Mouse (Mus musculus) thymus, postnatal 10 days (tissue): Measurements from ENCODE around the gene Fcgr1.
A peak's percentile ranks its signal among the peaks of the same experiment; 100 is the strongest.
"Not testable (repeated sequence)": the region's sequence is repeated elsewhere in the genome, so short reads cannot be mapped to it uniquely, and the experiment has no call there.

Experiments used
- DNase-seq, 2 experiments: peaks; one replicate each; pipeline ENCODE4 v3.0.0; 2021; ENCODE audit warnings: low spot score in 2 of 2

The Fcgr1 gene

DNA sequence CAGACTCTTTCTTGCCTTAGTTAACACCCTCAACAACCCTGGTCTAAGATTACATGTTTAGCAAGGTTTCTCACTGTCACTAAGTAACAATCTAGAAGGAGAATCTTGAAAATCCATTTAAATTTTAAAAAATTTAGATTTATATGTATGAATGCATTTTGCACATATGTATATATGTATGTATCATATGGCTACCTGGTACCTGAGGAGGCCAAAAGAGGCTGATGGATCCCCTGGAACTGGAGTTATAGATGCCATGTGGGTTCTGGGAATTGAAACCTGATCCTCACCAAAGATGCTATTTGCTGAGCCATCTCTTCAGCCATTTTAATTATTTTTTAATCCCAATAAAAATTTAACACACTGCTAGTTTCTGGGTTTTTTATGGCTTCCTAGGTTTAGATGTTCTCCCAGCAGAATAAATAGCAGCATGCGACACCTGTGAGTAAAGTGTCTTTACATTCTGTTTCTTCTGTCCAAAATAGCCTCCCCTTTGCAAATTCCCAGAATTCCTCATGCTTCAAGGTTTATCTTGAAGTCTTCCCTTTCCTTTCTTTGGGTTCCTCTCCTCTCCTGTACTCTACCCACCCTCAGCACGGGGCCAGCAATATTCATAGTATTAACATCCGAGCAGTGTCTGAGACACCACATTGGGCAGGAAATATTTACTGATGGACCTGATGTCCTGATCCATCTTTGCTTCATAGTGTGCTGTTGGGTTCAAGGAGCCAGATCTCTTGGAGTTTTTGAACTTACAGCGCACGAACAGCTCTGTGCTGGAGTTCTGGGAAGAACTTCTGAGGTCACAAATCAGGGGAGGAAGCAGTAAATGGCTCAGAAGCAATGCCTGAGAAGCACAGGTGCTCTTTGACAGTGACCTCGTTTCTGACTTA, 45.4 kb downstream of the Fcgr1 start:
- no peak for DNase-seq

DNA sequence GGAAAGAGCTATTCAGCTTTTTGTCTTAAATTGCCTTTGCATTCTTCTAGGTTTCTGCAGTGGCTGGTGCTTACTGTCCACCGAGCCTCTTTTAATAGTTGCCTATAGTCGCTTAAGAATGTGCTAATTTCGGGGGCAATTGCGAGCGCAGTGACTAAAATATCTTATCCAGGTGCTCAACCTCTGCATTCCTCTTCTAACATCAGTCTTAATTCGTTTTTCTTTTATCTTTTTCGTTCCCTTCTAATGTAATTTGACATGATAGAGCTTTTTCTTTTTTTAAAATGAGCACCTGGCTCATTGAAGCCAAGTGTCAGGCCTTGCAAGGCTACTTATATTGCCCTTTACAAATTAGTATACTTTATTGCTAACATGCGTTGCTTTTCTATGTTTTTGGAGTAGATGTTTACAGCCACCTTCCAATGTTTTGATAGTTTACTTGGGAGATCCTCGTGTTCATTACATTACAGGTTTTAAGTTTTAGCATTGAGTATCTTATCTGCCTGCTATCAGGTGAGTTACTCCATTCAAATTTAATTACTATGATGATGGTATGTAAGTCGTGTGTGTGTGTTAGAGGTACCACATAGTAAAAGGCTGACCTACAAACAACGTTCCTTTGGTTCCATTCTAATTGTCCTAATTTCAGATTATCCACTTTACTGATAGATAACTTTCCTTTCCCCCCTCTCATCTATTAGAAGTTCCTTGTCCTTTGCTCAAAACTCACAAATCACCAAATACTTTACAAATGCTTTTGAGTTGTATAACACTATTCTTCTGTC, 46.2 kb downstream of the Fcgr1 start:
- no peak for DNase-seq

GRCm38 (mm10) chr3:96246427-96246856, 47.3 kb downstream of the Fcgr1 start, which contains the start of gene Hist2h3c1:
Gene Hist2h3c1, plus strand, starts transcription at chr3:96246685.
- not testable (repeated sequence) for DNase-seq

DNA sequence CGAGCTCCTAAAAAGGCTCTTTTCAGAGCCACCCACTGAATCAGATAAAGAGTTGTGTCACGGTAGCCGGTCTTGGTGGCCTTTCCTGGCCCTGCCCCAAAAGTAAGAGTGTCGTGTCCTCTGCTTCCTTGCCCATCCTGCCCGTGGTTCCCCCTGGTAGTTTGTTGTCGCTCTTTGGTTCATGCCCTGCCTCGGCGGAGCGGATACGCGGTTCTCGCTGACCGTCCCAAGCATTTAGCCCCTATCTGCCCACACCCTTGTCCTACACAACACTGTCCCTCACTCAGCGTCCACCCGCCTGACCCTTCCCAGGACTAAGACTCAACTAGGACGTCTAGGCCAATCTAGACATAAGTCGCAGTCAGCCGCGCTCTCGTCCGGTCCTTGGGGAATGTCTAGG, 47.8 kb downstream of the Fcgr1 start:
- DNase-seq = not testable (repeated sequence)

GRCm38 (mm10) chr3:96245003-96245886, 48.5 kb downstream of the Fcgr1 start, which contains the start of gene Hist2h2aa1:
Gene Hist2h2aa1, plus strand, starts transcription at chr3:96245497.
- DNase-seq = peak; percentile 78 to 82

DNA sequence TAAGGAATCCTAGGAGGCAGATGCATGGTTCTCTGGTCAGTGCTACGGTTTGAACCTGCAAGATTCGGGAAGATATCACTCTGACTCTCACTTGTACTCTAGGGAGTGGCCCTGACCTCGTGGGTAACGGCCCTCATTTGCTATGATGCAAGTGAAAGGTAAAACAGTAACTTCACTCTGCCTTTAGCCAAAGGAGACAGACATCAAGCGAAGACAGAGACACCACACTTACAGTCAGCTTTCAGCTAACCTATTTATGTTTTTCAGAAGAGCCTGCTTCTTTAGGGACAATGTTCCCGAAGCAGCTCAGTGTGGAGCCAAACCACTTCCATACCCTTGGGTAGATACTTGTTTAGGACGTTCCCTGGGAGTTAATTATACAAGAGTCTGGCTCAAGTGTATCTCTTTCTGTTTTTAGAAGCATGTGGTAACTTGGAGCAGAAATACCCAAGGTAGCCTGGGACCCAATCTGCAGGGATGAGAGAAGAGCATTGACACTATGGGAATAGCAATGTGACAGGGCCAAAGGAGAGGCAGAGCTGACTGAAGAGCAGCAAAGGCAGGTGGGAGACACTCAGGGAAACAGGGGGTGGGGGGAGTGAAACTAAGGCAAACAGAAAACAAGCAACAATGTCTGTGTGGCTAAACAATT, 49.7 kb downstream of the Fcgr1 start:
- DNase-seq = no peak

DNA sequence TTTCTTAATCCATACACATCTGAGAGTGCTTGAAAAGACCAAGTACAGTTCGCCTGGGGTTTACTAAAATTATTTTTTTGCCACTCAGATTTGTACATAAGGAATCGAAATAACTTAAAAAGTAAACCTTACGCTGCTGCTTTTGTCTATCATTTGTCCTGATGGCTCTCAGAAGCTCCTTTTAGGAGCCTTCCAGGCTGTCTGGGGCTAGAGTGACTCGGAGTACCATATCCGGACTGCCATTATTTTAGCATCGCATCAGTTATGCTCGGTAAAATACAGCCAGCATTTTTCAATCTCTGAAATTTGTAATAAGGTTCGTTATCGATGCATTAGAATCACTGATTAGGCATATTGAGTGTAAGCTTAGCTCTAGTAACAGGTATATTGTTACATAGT, 53.0 kb downstream of the Fcgr1 start:
- no peak for DNase-seq

- peak; percentile 92 to 95 for DNase-seq
Measured at GRCm38 (mm10) chr3:96239949-96240798, 53.6 kb downstream of the Fcgr1 start, which contains the start of gene Hist2h2aa2. Gene Hist2h2aa2, minus strand, starts transcription at chr3:96240276.

- DNase-seq = peak in 1 of 2 experiments; percentile 27
Measured at GRCm38 (mm10) chr3:96238954-96239793, 54.6 kb downstream of the Fcgr1 start, which contains the start of gene Hist2h3c2. Gene Hist2h3c2, minus strand, starts transcription at chr3:96239127.

DNA sequence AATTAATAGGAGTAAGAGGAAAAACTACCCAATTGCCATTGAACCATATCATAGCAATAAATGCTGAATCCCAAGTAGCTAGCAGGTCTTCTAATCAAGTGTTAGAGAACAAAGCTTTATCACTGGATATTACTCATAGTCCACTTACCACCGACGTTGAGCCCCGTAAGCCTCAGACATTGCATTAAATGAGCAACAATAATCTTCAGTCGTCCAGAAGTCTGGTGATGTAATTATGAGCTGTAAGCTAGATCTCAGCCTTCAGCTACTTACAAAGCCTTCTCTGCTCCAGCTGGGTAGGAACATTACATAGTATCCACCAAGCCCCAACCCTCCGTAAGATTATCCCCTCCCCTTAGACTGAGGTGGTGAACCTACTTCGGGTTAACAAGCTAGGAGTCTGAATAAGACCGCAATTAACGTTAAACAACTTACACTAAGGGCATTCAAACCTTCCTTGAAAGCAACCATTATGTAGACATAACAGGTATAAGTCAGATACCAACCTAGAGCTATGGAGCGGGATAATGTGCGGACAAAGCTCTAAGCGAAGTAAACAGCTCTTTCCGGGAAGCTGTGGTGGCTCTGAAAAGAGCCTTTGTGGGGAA, 55.8 kb downstream of the Fcgr1 start:
- no peak for DNase-seq

GRCm38 (mm10) chr3:96237335-96237903, 56.4 kb downstream of the Fcgr1 start:
- no peak for DNase-seq

GRCm38 (mm10) chr3:96236834-96237334, 56.9 kb downstream of the Fcgr1 start:
- DNase-seq = no peak

GRCm38 (mm10) chr3:96235836-96236235, 57.9 kb downstream of the Fcgr1 start:
- DNase-seq = no peak

GRCm38 (mm10) chr3:96234914-96235313, 58.9 kb downstream of the Fcgr1 start:
- no peak for DNase-seq
